Mouse (Mus musculus) liver, embryonic 12.5 days (tissue): ENCODE measurements around the gene Gm14862. TPM values are rescaled to one million over a fixed set of nuclear protein-coding genes. Genes with fewer than 3 reads are reported as not detected.

ENCODE experiments used
- ATAC-seq: fragments of 200-750 bp; cut with Nextera tagmentation; 2 replicates; pipeline ENCODE4 v1.8.0; 2017; ENCODE audit warnings: moderate number of reproducible peaks, mild to moderate bottlenecking, moderate library complexity
- H3K27ac ChIP-seq: fragments of 300-500 bp; sonication (generic); 2 replicates; pipeline ENCODE4 v1.5.1; 2016; ENCODE audit warnings: mild to moderate bottlenecking
- H3K27me3 ChIP-seq: fragments of 300-500 bp; sonication (generic); replicated peaks from 2 replicates; pipeline ENCODE4 v1.6.1; 2016; ENCODE audit warnings: mild to moderate bottlenecking, moderate library complexity
- H3K36me3 ChIP-seq: fragments of 300-500 bp; sonication (generic); 2 replicates; pipeline ENCODE4 v1.6.1; 2016; ENCODE audit warnings: mild to moderate bottlenecking, moderate library complexity
- H3K4me1 ChIP-seq: fragments of 300-500 bp; sonication (generic); 2 replicates; pipeline ENCODE4 v1.6.1; 2016
- H3K4me2 ChIP-seq: fragments of 300-500 bp; sonication (generic); 2 replicates; pipeline ENCODE4 v1.6.1; 2016; ENCODE audit warnings: mild to moderate bottlenecking, moderate library complexity
- H3K4me3 ChIP-seq: fragments of 300-500 bp; sonication (generic); 2 replicates; pipeline ENCODE4 v1.5.1; 2016; ENCODE audit warnings: mild to moderate bottlenecking, moderate library complexity
- H3K9ac ChIP-seq: fragments of 300-500 bp; sonication (generic); 2 replicates; pipeline ENCODE4 v1.6.1; 2016; ENCODE audit warnings: mild to moderate bottlenecking, moderate library complexity
- H3K9me3 ChIP-seq: fragments of 300-500 bp; sonication (generic); replicated peaks from 2 replicates; pipeline ENCODE4 v1.6.1; 2016; ENCODE audit warnings: mild to moderate bottlenecking, moderate library complexity
- WGBS: fragments of 180-500 bp; shearing (Covaris S2); methylation state at CpG from one replicate; pipeline ENCODE4 v1.1.7; 2016; ENCODE audit not compliant: insufficient replicate concordance; 5-methylcytosine and 5-hydroxymethylcytosine counted together
- polyA plus RNA-seq: library from polyadenylated mRNA; unstranded; fragments of >200 nt; fragmentation: Nextera tagmentation; extraction: Ambion mirVana; gene quantifications from 2 replicates; pipeline ENCODE4 v1.2.1, GENCODE M21; 2016

The Gm14862 gene
- polyA plus RNA-seq, 1 experiment from 2014 or later: 2.8 TPM

DNA sequence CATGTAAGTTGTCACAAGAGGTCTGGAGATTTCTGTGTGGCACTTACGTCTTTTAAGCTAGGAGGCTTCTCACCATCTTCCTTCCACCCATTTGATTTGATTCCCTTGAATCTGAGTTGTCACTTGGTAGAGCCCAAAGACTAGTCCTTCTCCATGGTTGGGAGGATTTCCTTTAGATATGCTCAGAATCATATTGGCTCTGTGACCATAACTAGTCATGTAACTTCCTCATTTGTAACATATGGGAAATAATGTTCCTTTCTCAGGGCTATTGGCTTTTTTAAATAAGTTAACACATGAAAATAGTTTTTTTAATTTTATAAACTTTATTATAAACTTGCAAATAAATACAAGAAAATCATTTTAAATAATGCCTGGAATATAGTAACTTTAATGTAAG, 2.6 kb upstream of the Gm14862 start:
- H3K4me2 ChIP-seq: no peak overlapping the region
- no peak overlapping the region for H3K27ac ChIP-seq
- WGBS: 83% methylated on average over 1 of the region's 1 CpGs
- no peak overlapping the region for H3K9ac ChIP-seq
- H3K36me3 ChIP-seq: no peaks in the 10 kb centered on the region
- no peaks in the 10 kb centered on the region for H3K9me3 ChIP-seq
- peaks cover 20% of the 10 kb centered on the region for H3K4me1 ChIP-seq
- H3K27me3 ChIP-seq: no peaks in the 10 kb centered on the region
- ATAC-seq: no peak
- H3K4me3 ChIP-seq: no peak overlapping the region

GRCm38 (mm10) chrX:9257831-9258230, 1.1 kb upstream of the Gm14862 start:
- no peak for ATAC-seq
- 45% methylated on average over 7 of the region's 7 CpGs for WGBS

GRCm38 (mm10) chrX:9254901-9255300, 1.8 kb downstream of the Gm14862 start:
- peak overlapping the region; percentile 53 for H3K4me2 ChIP-seq

More at GRCm38 (mm10) chrX:9257831-9258230, 1.1 kb upstream of the Gm14862 start:
- no peak overlapping the region for H3K9ac ChIP-seq
- H3K27ac ChIP-seq: peak overlapping the region; percentile 87
- H3K4me1 ChIP-seq: peaks cover 28% of the 10 kb centered on the region
- no peak overlapping the region for H3K4me3 ChIP-seq
- H3K27me3 ChIP-seq: no peaks in the 10 kb centered on the region
- no peaks in the 10 kb centered on the region for H3K9me3 ChIP-seq
- H3K36me3 ChIP-seq: no peaks in the 10 kb centered on the region
- H3K4me2 ChIP-seq: peak overlapping the region; percentile 53; the same call in 1 of the 2 replicates

DNA sequence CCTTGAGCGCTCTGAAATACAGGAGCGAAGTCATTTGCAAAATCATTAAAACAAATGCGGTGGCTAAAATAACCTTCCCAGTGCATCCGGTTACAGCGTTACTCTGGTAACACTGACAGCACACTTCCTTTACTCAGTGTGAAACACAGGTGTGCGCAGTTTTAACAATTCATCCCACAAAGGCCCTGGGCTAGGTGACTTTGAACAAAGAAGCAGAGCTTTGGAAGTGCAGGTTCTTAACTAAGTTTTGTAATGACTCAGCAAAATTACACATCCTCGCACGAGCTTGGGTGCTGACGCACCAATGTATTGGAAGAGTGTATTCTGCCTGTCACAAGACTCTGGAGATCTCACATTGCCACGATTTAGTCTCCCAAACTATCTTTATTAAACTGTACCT, 2.7 kb downstream of the Gm14862 start:
- H3K4me1 ChIP-seq: peaks cover 36% of the 10 kb centered on the region
- peak; percentile 66; the same call in 1 of the 2 replicates for ATAC-seq
- no peaks in the 10 kb centered on the region for H3K27me3 ChIP-seq
- no peaks in the 10 kb centered on the region for H3K9me3 ChIP-seq
- peak overlapping the region; percentile 35 for H3K4me3 ChIP-seq
- H3K4me2 ChIP-seq: peak overlapping the region; percentile 55
- peaks cover 3% of the 10 kb centered on the region; the same call in 1 of the 2 replicates for H3K36me3 ChIP-seq
- 60% methylated on average over 10 of the region's 10 CpGs for WGBS
- H3K9ac ChIP-seq: no peak overlapping the region
- peak overlapping the region; percentile 66 for H3K27ac ChIP-seq

More at GRCm38 (mm10) chrX:9254901-9255300, 1.8 kb downstream of the Gm14862 start:
- no peak for ATAC-seq
- Histone ChIP-seq H3K27ac (peak overlapping the region; percentile 87), H3K9me3 (no peaks in the 10 kb centered on the region), H3K27me3 (no peaks in the 10 kb centered on the region), H3K36me3 (peaks cover 3% of the 10 kb centered on the region; the same call in 1 of the 2 replicates), H3K9ac (peak overlapping the region; percentile 68), H3K4me1 (peaks cover 28% of the 10 kb centered on the region), H3K4me3 (peak overlapping the region; percentile 54)
- 81% methylated on average over 3 of the region's 3 CpGs for WGBS

- Histone ChIP-seq H3K27me3 (no peaks in the 10 kb centered on the region), H3K4me3 (no peak overlapping the region), H3K27ac (peak overlapping the region; percentile 30; the same call in 1 of the 2 replicates), H3K4me2 (no peak overlapping the region), H3K4me1 (peaks cover 50% of the 10 kb centered on the region), H3K9ac (no peak overlapping the region), H3K36me3 (peaks cover 3% of the 10 kb centered on the region; the same call in 1 of the 2 replicates), H3K9me3 (no peaks in the 10 kb centered on the region)
- no peak for ATAC-seq
- 68% methylated on average over 5 of the region's 5 CpGs for WGBS
Observed at GRCm38 (mm10) chrX:9248911-9249310, 7.8 kb downstream of the Gm14862 start.

- Histone ChIP-seq H3K27me3 (no peaks in the 10 kb centered on the region), H3K4me1 (peaks cover 61% of the 10 kb centered on the region), H3K4me3 (no peak overlapping the region), H3K27ac (peak overlapping the region; percentile 88), H3K4me2 (peak overlapping the region; percentile 61), H3K36me3 (no peaks in the 10 kb centered on the region), H3K9ac (peak overlapping the region; percentile 50; the same call in 1 of the 2 replicates), H3K9me3 (no peaks in the 10 kb centered on the region)
- ATAC-seq: peak; percentile 94
- WGBS: 21% methylated on average over 12 of the region's 12 CpGs
Observed at GRCm38 (mm10) chrX:9244603-9245336, 11.9 kb downstream of the Gm14862 start.

DNA sequence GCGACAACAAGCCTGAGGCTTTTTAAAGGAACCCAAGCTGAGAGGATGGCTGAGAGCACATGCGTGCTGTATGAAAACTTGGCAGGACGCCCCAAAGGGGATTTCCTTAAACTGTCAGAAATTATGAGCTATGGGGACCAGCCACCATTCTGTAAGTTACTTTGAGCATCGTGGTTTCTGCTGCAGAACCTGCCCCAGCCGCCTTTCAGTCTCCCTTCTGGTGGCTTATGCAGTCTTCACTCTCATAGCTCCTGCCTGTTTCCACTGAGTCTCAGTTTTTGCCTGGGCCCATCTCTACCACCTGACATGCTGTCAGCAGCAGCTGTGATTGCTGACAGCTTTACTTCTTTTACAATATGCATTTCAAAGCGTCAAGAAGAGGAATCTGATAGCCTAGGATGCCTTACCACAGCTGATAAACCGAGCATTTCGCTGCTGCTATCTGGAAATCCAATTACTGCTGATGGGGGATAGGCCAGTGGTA, 13.3 kb downstream of the Gm14862 start:
- Histone ChIP-seq H3K9me3 (no peaks in the 10 kb centered on the region), H3K27me3 (no peaks in the 10 kb centered on the region), H3K27ac (peak overlapping the region; percentile 81), H3K4me1 (peaks cover 48% of the 10 kb centered on the region), H3K4me3 (no peak overlapping the region), H3K4me2 (peak overlapping the region; percentile 61; the same call in 1 of the 2 replicates), H3K9ac (peak overlapping the region; percentile 17; the same call in 1 of the 2 replicates), H3K36me3 (no peaks in the 10 kb centered on the region)
- 51% methylated on average over 8 of the region's 8 CpGs for WGBS
- ATAC-seq: no peak

DNA sequence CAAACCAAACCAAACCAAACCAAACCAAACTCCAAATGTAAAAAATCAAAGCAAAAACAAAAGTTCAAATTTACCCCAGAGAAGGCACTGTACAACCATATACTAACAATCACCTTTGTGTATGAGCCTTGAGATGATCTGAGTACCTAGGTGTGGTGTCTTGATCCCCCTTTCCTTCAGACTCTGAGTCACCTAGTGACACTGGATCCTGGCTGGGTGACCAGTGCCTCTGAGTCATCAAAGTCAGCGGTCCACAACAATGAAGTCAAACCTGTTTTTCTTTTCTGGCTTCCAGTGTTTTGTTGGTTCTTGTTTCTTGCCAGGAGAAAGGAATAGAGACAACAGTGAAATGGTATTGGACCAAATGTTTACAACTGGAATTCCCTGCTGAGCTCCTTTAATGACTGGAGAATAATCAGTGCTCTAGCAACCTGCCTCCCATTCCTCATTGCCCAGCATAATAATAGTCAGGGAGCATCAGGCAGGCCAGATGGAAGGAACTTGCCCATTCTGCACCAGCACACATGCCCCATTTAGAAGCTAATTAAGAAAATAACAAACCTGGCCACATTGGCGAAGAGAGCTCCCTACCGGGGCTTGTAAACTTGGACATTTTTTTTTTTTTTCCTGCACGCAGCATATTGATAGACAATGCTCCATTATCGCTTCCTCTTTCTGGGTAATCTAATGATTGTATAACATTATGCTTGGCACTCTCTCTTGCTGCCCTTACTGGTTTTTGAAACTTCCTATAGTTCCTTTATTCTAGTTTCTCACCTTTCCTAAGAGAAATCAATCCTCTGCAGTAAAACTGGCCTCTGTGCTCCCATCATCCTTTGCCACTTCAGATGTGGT, 15.7 kb downstream of the Gm14862 start:
- Histone ChIP-seq H3K4me2 (no peak overlapping the region), H3K9me3 (no peaks in the 10 kb centered on the region), H3K27ac (no peak overlapping the region), H3K9ac (no peak overlapping the region), H3K36me3 (no peaks in the 10 kb centered on the region), H3K27me3 (no peaks in the 10 kb centered on the region), H3K4me1 (peaks cover 29% of the 10 kb centered on the region), H3K4me3 (no peak overlapping the region)
- 75% methylated on average over 5 of the region's 5 CpGs for WGBS
- ATAC-seq: no peak

DNA sequence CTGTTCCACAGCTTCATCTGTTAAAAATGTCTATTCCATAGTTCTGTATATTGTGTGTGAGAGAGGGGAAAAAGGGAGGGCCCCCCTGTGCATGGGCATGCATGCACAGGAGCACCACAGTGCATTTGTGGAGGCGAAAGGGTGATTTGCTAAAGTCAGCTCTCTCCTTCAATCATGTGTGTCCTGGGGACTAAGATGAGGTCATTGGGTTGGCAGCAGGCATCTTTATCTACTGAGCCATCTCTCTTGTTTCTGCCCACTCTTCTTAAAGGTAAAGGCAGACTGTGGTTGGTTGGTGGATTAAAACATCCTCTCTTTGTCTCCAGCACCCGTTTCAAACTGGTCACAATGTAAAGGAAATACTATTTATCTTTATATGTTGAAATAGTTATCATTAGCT, 29.6 kb downstream of the Gm14862 start:
- 55% methylated on average over 2 of the region's 2 CpGs for WGBS
- H3K9ac ChIP-seq: no peak overlapping the region
- H3K4me3 ChIP-seq: no peak overlapping the region
- no peaks in the 10 kb centered on the region for H3K9me3 ChIP-seq
- H3K4me1 ChIP-seq: 0 out of 2 replicates have a peak, but pooled peaks cover 4% of the 10 kb centered on the region
- H3K36me3 ChIP-seq: no peaks in the 10 kb centered on the region
- H3K4me2 ChIP-seq: no peak overlapping the region
- no peak for ATAC-seq
- H3K27me3 ChIP-seq: no peaks in the 10 kb centered on the region
- H3K27ac ChIP-seq: no peak overlapping the region

DNA sequence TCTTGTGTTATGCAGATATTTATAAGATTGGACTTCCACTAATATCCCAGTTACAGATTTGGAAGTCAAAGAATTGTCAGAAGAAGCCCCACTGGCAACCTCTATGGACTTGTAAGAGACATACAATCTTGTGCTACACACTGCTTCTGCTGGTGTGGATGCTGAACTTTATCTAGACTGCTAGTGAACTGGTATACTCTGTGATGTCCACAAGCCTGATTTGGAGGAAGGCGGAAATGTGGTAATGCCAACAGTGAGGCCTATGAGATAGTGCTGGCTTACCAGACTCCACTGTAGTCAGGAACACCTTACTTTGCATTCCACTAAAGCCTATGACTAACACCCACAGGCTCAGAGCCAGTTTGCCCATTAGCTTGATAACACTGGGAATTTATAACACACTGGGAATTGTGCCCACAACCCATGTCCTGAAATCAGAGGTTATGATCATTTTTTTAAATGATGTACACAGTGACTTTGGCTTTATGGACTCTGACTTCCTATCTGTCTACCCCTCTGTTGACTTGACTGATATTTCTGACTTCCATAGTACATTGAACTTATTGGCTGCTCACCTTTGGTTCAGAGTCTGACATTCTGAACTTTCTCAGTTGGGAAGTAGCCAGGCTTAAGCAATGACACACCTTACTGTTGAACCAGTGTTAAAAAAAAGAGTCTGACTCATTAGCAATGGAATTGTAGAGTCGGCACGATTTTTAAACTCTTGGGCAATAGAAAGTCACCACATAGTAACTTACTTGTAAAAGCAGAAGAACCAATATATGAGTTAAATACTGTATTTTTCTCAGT, 34.1 kb downstream of the Gm14862 start:
- Histone ChIP-seq H3K9ac (no peak overlapping the region), H3K36me3 (no peaks in the 10 kb centered on the region), H3K27ac (no peak overlapping the region), H3K4me3 (no peak overlapping the region), H3K4me1 (0 out of 2 replicates have a peak, but pooled peaks cover 4% of the 10 kb centered on the region), H3K4me2 (no peak overlapping the region), H3K27me3 (no peaks in the 10 kb centered on the region), H3K9me3 (no peaks in the 10 kb centered on the region)
- ATAC-seq: peak; percentile 55
- 73% methylated on average over 3 of the region's 3 CpGs for WGBS

- Histone ChIP-seq H3K27ac (no peak overlapping the region), H3K4me2 (no peak overlapping the region), H3K36me3 (no peaks in the 10 kb centered on the region), H3K4me1 (0 out of 2 replicates have a peak, but pooled peaks cover 4% of the 10 kb centered on the region), H3K4me3 (no peak overlapping the region), H3K27me3 (no peaks in the 10 kb centered on the region), H3K9me3 (no peaks in the 10 kb centered on the region), H3K9ac (no peak overlapping the region)
- WGBS: 81% methylated on average over 4 of the region's 4 CpGs
- no peak for ATAC-seq
Observed at GRCm38 (mm10) chrX:9221736-9222135, 35.0 kb downstream of the Gm14862 start.
